Mouse (Mus musculus) neural tube, embryonic 12.5 days (tissue): ENCODE data around the gene Pde6d. TPM values are rescaled to one million over a fixed set of nuclear protein-coding genes. Genes with fewer than 3 reads are reported as not detected.

Experiments
- polyA plus RNA-seq: library from polyadenylated mRNA; unstranded; fragments of >200 nt; fragmentation: Nextera tagmentation; extraction: Ambion mirVana; gene quantifications from 2 replicates; pipeline ENCODE4 v1.2.1, GENCODE M21; 2016

Pde6d gene
- polyA plus RNA-seq, 1 experiment from 2014 or later = 98.8 TPM

Other genes with a start within 250 kb of the Pde6d start
- gene Ncl, start 223.2 kb downstream of the Pde6d start, polyA plus RNA-seq = 306 and 360 TPM in 2 replicates
- gene Nmur1, start 156.4 kb downstream of the Pde6d start, polyA plus RNA-seq = 0.15 and 0.40 TPM in 2 replicates
- not detected in 2 replicates for gene Tex44, start 156.3 kb downstream of the Pde6d start, polyA plus RNA-seq
- 2,887 and 2,907 TPM in 2 replicates for gene Ptma, start 55.9 kb downstream of the Pde6d start, polyA plus RNA-seq
- gene Cops7b, start 275 bp upstream of the Pde6d start, polyA plus RNA-seq = 66.1 and 70.1 TPM in 2 replicates
- gene Nppc, start 87.9 kb upstream of the Pde6d start, polyA plus RNA-seq = 12.6 and 13.8 TPM in 2 replicates
- 38.7 and 40.7 TPM in 2 replicates for gene Dis3l2, start 121.2 kb upstream of the Pde6d start, polyA plus RNA-seq